Mouse (Mus musculus) liver, embryonic 14.5 days (tissue): ENCODE data around the gene Flt3l.

Experiments
- CTCF ChIP-seq: IDR thresholded peaks from 2 replicates; pipeline ENCODE4 v1.5.1; 2016; ENCODE audit warnings: antibody characterized with exemption, low read depth, control low read depth
- EP300 ChIP-seq: IDR thresholded peaks from 2 replicates; pipeline ENCODE4 v1.6.1; 2016; ENCODE audit warnings: antibody characterized with exemption, low read depth

DNA sequence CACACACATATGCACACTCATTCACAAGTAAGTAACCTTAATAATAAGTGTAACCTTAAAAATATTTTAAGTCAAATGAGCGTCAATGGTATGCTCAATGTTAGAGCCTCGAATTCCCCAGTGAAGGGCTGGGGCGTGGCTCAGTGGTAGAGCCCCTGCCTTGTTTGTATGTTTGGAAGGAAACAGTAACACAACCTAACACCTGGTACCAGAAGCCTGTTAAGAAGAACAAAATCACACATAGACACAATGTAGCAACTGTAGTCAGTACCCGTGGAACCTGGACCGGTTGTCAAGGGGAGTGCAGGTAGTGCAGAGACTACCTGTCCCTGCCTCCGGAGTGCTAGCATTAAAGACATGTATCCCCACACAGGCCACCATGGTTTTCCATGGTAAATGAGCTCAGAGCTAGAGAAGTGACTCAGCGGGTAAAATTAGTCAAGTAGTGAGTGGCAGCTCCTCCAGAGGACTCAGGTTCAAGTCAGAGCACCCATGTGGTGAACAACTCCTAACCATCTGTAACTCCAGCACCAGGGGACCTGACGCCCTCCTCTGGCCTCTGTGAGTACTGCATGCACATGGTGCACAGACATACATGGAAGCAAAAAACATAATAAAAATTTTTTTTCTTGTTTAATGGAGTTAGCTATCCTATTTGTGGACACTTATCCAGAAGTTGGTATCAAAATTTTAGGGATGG, 37.5 kb downstream of the Flt3l start:
- peak; percentile 58 for TF ChIP-seq CTCF
- TF ChIP-seq EP300, result no peak
